Mouse (Mus musculus): ENCODE data around the gene Slc5a11. TPM values are rescaled to one million over a fixed set of nuclear protein-coding genes. Genes with fewer than 3 reads are reported as not detected.

Gene Slc5a11
- total RNA-seq, 2 experiments from 2014 or later: not detected

Other genes starting within 250 kb of the Slc5a11 start
- 10 to 100 TPM; 22.9 to 23.4 TPM for gene Rbbp6, start 249.1 kb upstream of the Slc5a11 start, total RNA-seq (2021)
- gene Tnrc6a, start 90.9 kb upstream of the Slc5a11 start, total RNA-seq (2021): 10 to 100 TPM; 20.1 to 20.7 TPM
- 10 to 100 TPM; 24.2 to 25.3 TPM for gene Lcmt1, start 155.0 kb downstream of the Slc5a11 start, total RNA-seq (2021)
- 10 to 100 TPM; 16.4 to 19.0 TPM for gene Arhgap17, start 155.1 kb downstream of the Slc5a11 start, total RNA-seq (2021)
- not detected for gene Aqp8, start 247.5 kb downstream of the Slc5a11 start, total RNA-seq (2021)